Mouse (Mus musculus) neutrophil, adult 65 days (primary cell): Measurements from ENCODE around the gene Calcb. TPM values are rescaled to one million over a fixed set of nuclear protein-coding genes. Genes with fewer than 3 reads are reported as not detected.

Experiments
- total RNA-seq: library from RNA; stranded (reverse); gene quantifications from 2 replicates; pipeline ENCODE4 v1.2.4, GENCODE M21; 2023

Gene Calcb
- not detected in 2 replicates for total RNA-seq

GRCm38 (mm10) chr7:114718300-114718699, at the start of gene Calcb:
Calcb (plus strand) TSS chr7:114718643.

GRCm38 (mm10) chr7:114743022-114743780, 24.8 kb downstream of the Calcb start, which contains the start of gene Insc:
Insc (plus strand) TSS chr7:114743694.

Other genes starting within 250 kb of the Calcb start
- gene Cyp2r1, start 155.7 kb upstream of the Calcb start, total RNA-seq, result 0.54 TPM in 1 of 2 replicates, not detected in the other
- gene Calca, start 82.3 kb upstream of the Calcb start, total RNA-seq, result not detected in 2 replicates
- gene Insc, start 25.1 kb downstream of the Calcb start, total RNA-seq, result not detected in 2 replicates